ENCODE assay signal across 8 mouse cellular contexts in the genomic region with DNA sequence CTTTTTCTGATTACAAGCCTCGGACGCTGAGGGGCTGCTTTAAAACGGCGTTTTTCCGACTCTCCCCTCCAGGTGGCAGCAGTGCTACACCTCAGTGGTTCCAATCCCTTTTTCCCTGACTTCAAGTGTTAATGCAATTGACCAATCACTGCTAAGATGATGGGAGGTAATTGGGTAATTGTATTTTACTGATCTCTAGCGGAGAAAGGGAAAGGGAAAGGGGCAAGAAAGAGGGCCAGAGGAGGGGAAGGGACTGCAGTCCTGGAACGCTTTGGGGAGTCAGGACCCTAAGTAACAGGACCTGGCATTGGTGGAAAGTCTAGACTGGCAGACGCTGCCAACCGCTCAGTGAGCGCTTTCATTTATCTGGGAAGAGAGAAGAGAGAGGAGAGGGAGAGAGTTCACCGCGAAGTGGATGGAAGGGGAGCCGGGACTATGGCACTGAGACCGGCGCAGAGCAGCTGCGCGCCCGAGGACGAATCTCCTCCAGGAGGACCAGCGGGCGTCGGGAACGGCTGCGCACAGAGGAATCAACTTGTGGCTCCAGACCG.
DNase-seq lines count a peak whose midpoint lies in the region; ATAC-seq and TF ChIP-seq lines count a peak whose summit lies in the region.

No protein-coding gene starts in this region.

- H3K9ac ChIP-seq in heart, embryonic 13.5 days, result peak overlapping the region; percentile 73
- 0 out of 2 replicates have a peak overlapping the region, but pooled peaks have one; percentile 15 for H3K9ac ChIP-seq in kidney, postnatal 0 days (ENCODE audit: low read depth, low read length)
- H3K9ac ChIP-seq in liver, adult 2 months (ENCODE audit: low read depth, low read length), result no peak overlapping the region

- H3K9me3 ChIP-seq in heart, embryonic 13.5 days, result no peaks in the 10 kb centered on the region
- H3K9me3 ChIP-seq in kidney, postnatal 0 days (replicated peaks; ENCODE audit: low read length), result no peaks in the 10 kb centered on the region

- peak overlapping the region; percentile 62 for H3K4me3 ChIP-seq in heart, embryonic 13.5 days
- peak overlapping the region; percentile 44 for H3K4me3 ChIP-seq in kidney, postnatal 0 days (replicated peaks; ENCODE audit: low read depth, low read length)
- peak overlapping the region; percentile 32 for H3K4me3 ChIP-seq in liver, adult 2 months (ENCODE audit: insufficient read depth, low read depth, low read length)

- WGBS in heart, embryonic 13.5 days, result under 1% methylated on average over 25 of the region's 25 CpGs
- 0% methylated on average over 25 of the region's 25 CpGs for WGBS in kidney, postnatal 0 days
- WGBS in liver, adult 2 months, result under 1% methylated on average over 25 of the region's 25 CpGs

- peaks cover 8% of the 10 kb centered on the region; the same call in 1 of the 2 replicates for H3K4me1 ChIP-seq in heart, embryonic 13.5 days
- H3K4me1 ChIP-seq in kidney, postnatal 0 days (replicated peaks; ENCODE audit: insufficient read depth, low read length), result no peaks in the 10 kb centered on the region; the same call in 1 of the 2 replicates
- no peaks in the 10 kb centered on the region for H3K4me1 ChIP-seq in liver, adult 2 months (ENCODE audit: control insufficient read depth, insufficient read depth, low read length)

- peak; percentile 90 for TF ChIP-seq CTCF in brain, embryonic 14.5 days (IDR thresholded peaks at IDR 0.05; ENCODE audit: borderline replicate concordance, extremely low read depth, insufficient read depth, insufficient read length)
- TF ChIP-seq CTCF in kidney, postnatal 0 days (IDR thresholded peaks at IDR 0.05; ENCODE audit: low read depth), result peak; percentile 95
- peak; percentile 79 for TF ChIP-seq CTCF in liver, adult 2 months (IDR thresholded peaks at IDR 0.05; ENCODE audit: low read depth, low read length)

- H3K27me3 ChIP-seq in heart, embryonic 13.5 days (replicated peaks), result peaks cover 22% of the 10 kb centered on the region
- H3K27me3 ChIP-seq in kidney, postnatal 0 days (ENCODE audit: insufficient read depth, low read length), result 0 out of 2 replicates have a peak, but pooled peaks cover 4% of the 10 kb centered on the region
- H3K27me3 ChIP-seq in liver, adult 2 months (ENCODE audit: control insufficient read depth, insufficient read depth, low read length), result no peaks in the 10 kb centered on the region

- H3K79me2 ChIP-seq in liver, adult 2 months (ENCODE audit: control insufficient read depth, insufficient read depth, low read length), result no peaks in the 10 kb centered on the region

- TF ChIP-seq POLR2A in brain, embryonic 14.5 days (IDR thresholded peaks at IDR 0.05; ENCODE audit: borderline replicate concordance, extremely low read depth, insufficient read depth, insufficient read length, poor library complexity, severe bottlenecking), result no peak
- TF ChIP-seq POLR2A in liver, adult 2 months (IDR thresholded peaks at IDR 0.05; ENCODE audit: extremely low read depth, insufficient read depth, low read length), result no peak

- peak; percentile 56 for DNase-seq in 416B (ENCODE audit: low read depth)
- DNase-seq in brain, embryonic 14.5 days (ENCODE audit: low read depth), result peak; percentile 96
- peak; percentile 74 for DNase-seq in fibroblast of lung, adult 2 months (ENCODE audit: low read depth)
- peak; percentile 94 for DNase-seq in kidney, postnatal 0 days (ENCODE audit: low spot score)
- peak; percentile 64 for DNase-seq in liver, adult 2 months (ENCODE audit: extremely low read depth, low read depth, low spot score)
- peak; percentile 83 for DNase-seq in neural tube, embryonic 10.5 days (ENCODE audit: extremely low spot score, low spot score)
- peak; percentile 69 for DNase-seq in testis, postnatal 14 days (ENCODE audit: low spot score)

- H3K36me3 ChIP-seq in heart, embryonic 13.5 days, result no peaks in the 10 kb centered on the region
- H3K36me3 ChIP-seq in kidney, postnatal 0 days (ENCODE audit: insufficient read depth, low read length), result no peaks in the 10 kb centered on the region
- no peaks in the 10 kb centered on the region for H3K36me3 ChIP-seq in liver, adult 2 months (ENCODE audit: control insufficient read depth, insufficient read depth, low read length)

- peak overlapping the region; percentile 94 for H3K4me2 ChIP-seq in heart, embryonic 13.5 days
- H3K4me2 ChIP-seq in kidney, postnatal 0 days (ENCODE audit: low read length), result peak overlapping the region; percentile 84

- no peak for ATAC-seq in heart, embryonic 13.5 days (ENCODE audit: extremely low read depth, insufficient number of reproducible peaks, low FRiP score, low TSS enrichment)
- ATAC-seq in kidney, postnatal 0 days (replicated peaks; ENCODE audit: low FRiP score, low read depth), result peak; percentile 88

- 0 out of 2 replicates have a peak overlapping the region, but pooled peaks have one; percentile 32 for H3K27ac ChIP-seq in heart, embryonic 13.5 days (replicated peaks)
- H3K27ac ChIP-seq in kidney, postnatal 0 days, result no peak overlapping the region
- H3K27ac ChIP-seq in liver, adult 2 months (replicated peaks; ENCODE audit: insufficient read depth, low read depth, low read length), result 0 out of 2 replicates have a peak overlapping the region, but pooled peaks have one; percentile 22
